Mouse (Mus musculus): ENCODE measurements at regions not wholly inside any gene's neighbourhood (a gene's known extent, or its start where the extent isn't known, plus 50 kb on each side); places are given as distances from the start of the nearest gene placed in this dataset.

DNA sequence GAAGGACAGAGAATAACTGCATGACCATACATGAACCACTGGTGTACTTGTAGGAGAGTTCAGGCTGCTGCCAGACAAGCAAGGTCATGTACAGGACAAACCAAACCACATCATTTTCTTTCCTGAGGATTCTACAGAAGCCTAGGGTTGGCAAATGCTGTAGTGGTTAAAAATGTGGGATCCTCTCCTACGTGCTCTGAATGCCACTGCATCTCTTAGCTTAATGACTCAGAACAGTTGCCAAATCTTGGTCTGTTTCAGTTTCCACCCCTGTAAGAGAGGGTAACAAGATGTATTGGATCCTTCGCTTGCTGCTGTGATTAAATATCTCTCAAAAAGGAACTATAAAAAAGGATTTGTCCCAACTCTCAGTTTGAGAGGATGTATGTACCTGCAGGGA is 938.1 kb downstream of the 4930444P10Rik start:
- H3K36me3 ChIP-seq (ENCODE audit: control insufficient read depth, insufficient read depth) = no peaks in the 10 kb centered on the region
- no peak overlapping the region for H3K9ac ChIP-seq (ENCODE audit: low read depth, low read length)
- no peaks in the 10 kb centered on the region for H3K27me3 ChIP-seq (ENCODE audit: control insufficient read depth, insufficient read depth, low read depth, low read length)
- H3K4me2 ChIP-seq (ENCODE audit: low read depth, low read length) = no peak overlapping the region
- no peak overlapping the region for H3K4me3 ChIP-seq (ENCODE audit: low read depth, low read length)
- WGBS (ENCODE audit: insufficient replicate concordance) = 65% methylated on average over 2 of the region's 2 CpGs
- no peak overlapping the region for H3K27ac ChIP-seq (ENCODE audit: low read length)
- H3K4me1 ChIP-seq (ENCODE audit: control insufficient read depth, low read depth, low read length) = no peaks in the 10 kb centered on the region
- H3K9me3 ChIP-seq (replicated peaks; ENCODE audit: control insufficient read depth, low read length) = no peaks in the 10 kb centered on the region
- no peak for ATAC-seq (ENCODE audit: low read depth)

DNA sequence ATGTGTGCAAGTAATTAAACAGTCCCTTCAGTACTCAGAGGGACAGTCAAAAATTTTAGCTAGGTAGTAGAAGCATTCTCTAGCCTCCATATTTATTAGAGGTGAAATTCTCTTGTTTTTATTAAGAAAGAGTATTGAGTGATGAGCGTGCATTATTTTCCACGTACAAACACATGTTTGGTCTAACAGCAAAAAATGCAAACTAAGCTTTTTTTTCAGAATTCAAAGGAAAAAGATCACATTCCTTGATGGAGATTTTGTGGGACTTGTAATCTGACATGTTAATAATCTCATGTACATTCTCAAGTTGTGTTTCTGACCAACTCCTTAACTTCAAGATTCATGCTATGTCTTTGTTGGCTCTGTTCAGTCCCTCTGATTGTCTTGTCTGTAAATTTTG is 939.2 kb downstream of the 4930444P10Rik start:
- ATAC-seq (ENCODE audit: low read depth) = no peak
- Histone ChIP-seq H3K4me2 (ENCODE audit: low read depth, low read length) (no peak overlapping the region), H3K36me3 (ENCODE audit: control insufficient read depth, insufficient read depth) (no peaks in the 10 kb centered on the region), H3K27ac (ENCODE audit: low read length) (no peak overlapping the region), H3K9ac (ENCODE audit: low read depth, low read length) (no peak overlapping the region), H3K4me3 (ENCODE audit: low read depth, low read length) (no peak overlapping the region), H3K27me3 (ENCODE audit: control insufficient read depth, insufficient read depth, low read depth, low read length) (no peaks in the 10 kb centered on the region), H3K9me3 (replicated peaks; ENCODE audit: control insufficient read depth, low read length) (no peaks in the 10 kb centered on the region), H3K4me1 (ENCODE audit: control insufficient read depth, low read depth, low read length) (no peaks in the 10 kb centered on the region)
- 72% methylated on average over 2 of the region's 2 CpGs for WGBS (ENCODE audit: insufficient replicate concordance)

DNA sequence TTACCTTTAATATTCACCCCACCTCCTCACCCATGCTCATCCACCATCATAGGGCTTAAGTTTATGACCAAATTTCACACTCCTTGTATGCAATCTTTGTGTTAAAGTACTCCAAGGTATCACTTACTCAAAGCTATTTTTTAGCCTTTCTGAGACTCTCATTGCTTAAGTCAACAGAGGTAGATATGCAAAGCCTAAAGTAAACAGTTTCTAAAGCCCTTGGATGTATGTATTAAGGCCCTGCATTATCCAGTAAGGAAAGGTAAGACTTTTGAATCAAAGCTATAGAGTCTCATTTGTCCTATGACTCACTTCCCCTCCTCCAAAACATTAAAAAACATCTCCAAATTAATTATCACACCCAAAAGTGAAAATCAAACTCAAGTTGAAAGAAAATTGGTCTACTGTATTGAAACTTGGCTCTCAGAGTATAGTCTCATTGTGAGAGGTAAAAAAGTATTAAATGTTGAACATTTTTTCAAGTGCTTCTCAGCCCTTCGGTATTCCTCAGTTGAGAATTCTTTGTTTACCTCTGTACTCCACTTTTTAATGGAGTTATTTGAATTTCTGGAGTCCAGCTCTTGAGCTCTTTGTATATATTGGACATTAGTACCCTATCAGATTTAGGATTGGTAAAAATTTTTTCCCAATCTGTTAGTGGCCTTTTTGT is 949.1 kb downstream of the 4930444P10Rik start:
- ATAC-seq (ENCODE audit: low read depth) = no peak
- Histone ChIP-seq H3K4me3 (ENCODE audit: low read depth, low read length) (no peak overlapping the region), H3K36me3 (ENCODE audit: control insufficient read depth, insufficient read depth) (no peaks in the 10 kb centered on the region), H3K4me2 (ENCODE audit: low read depth, low read length) (no peak overlapping the region), H3K4me1 (ENCODE audit: control insufficient read depth, low read depth, low read length) (no peaks in the 10 kb centered on the region), H3K27me3 (ENCODE audit: control insufficient read depth, insufficient read depth, low read depth, low read length) (no peaks in the 10 kb centered on the region), H3K27ac (ENCODE audit: low read length) (no peak overlapping the region), H3K9me3 (replicated peaks; ENCODE audit: control insufficient read depth, low read length) (no peaks in the 10 kb centered on the region), H3K9ac (ENCODE audit: low read depth, low read length) (no peak overlapping the region)
- 56% methylated on average over 1 of the region's 1 CpGs for WGBS (ENCODE audit: insufficient replicate concordance)

DNA sequence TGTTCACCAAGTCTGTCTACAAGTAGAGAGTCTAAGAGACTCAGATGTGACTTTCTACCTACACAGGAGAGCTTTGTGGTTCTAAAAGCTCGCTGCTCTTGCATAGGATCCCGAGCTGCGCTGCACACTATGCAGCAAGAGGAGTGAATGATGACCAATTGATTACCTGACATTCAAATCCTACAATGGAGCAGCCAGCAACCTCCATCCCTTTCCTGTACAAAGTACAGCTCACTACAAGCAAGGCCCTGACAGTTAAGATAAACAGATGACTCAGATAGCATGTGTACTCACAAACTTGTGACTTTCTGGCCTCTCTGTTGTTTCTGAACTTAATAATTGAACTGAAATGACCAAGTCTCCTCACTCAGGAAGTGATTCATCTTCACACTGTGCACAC is 974.7 kb downstream of the 4930444P10Rik start:
- H3K36me3 ChIP-seq (ENCODE audit: control insufficient read depth, insufficient read depth) = no peaks in the 10 kb centered on the region
- H3K27me3 ChIP-seq (ENCODE audit: control insufficient read depth, insufficient read depth, low read depth, low read length) = no peaks in the 10 kb centered on the region
- no peak overlapping the region for H3K27ac ChIP-seq (ENCODE audit: low read length)
- H3K9ac ChIP-seq (ENCODE audit: low read depth, low read length) = no peak overlapping the region
- peak; percentile 81 for ATAC-seq (ENCODE audit: low read depth)
- 34% methylated on average over 3 of the region's 3 CpGs for WGBS (ENCODE audit: insufficient replicate concordance)
- no peak overlapping the region for H3K4me3 ChIP-seq (ENCODE audit: low read depth, low read length)
- no peaks in the 10 kb centered on the region for H3K9me3 ChIP-seq (replicated peaks; ENCODE audit: control insufficient read depth, low read length)
- H3K4me2 ChIP-seq (ENCODE audit: low read depth, low read length) = no peak overlapping the region
- H3K4me1 ChIP-seq (ENCODE audit: control insufficient read depth, low read depth, low read length) = no peaks in the 10 kb centered on the region

DNA sequence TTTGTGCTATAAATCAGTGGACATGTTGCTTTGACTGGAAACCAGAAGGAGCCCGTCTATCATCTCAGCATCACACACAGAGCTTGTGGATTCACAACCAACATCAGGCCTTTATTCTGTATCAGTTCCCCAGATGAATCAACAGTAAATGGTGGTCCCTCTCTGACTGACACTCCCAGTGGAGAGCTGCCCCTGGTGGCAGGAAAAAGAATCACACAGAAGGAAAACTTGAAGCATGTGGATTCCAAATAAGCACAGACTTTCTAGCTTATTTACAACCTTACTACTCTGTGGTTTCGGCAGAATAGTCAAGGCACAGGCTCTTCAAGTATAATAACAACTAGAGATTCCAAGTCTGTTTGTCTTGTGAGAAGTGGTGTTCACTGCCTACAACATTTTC is 981.7 kb downstream of the 4930444P10Rik start:
- WGBS (ENCODE audit: insufficient replicate concordance) = 50% methylated on average over 2 of the region's 2 CpGs
- no peak overlapping the region for H3K4me3 ChIP-seq (ENCODE audit: low read depth, low read length)
- ATAC-seq (ENCODE audit: low read depth) = no peak
- H3K9ac ChIP-seq (ENCODE audit: low read depth, low read length) = no peak overlapping the region
- no peak overlapping the region for H3K27ac ChIP-seq (ENCODE audit: low read length)
- no peaks in the 10 kb centered on the region for H3K36me3 ChIP-seq (ENCODE audit: control insufficient read depth, insufficient read depth)
- H3K4me2 ChIP-seq (ENCODE audit: low read depth, low read length) = no peak overlapping the region
- H3K4me1 ChIP-seq (ENCODE audit: control insufficient read depth, low read depth, low read length) = no peaks in the 10 kb centered on the region
- no peaks in the 10 kb centered on the region for H3K27me3 ChIP-seq (ENCODE audit: control insufficient read depth, insufficient read depth, low read depth, low read length)
- H3K9me3 ChIP-seq (replicated peaks; ENCODE audit: control insufficient read depth, low read length) = no peaks in the 10 kb centered on the region

DNA sequence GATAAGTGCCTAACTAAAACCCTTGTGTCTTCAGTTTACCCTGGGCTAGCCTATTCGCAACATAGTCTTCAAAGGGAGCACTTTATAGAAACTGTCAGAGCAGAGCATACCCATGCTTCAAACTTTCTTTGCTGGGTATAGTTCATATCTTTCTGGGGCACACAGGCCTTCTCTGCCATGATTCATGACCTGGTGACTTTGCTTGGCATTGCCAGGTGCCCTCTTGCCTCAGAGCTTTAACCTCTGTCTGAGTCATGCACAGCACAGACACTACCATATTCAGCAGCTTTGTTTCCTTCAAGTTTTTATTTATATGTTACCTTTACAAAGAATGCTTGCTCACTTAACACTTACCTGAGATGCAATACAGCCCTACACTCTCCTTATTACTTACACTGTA is 1022.8 kb downstream of the 4930444P10Rik start:
- Histone ChIP-seq H3K27ac (ENCODE audit: low read length) (no peak overlapping the region), H3K4me2 (ENCODE audit: low read depth, low read length) (no peak overlapping the region), H3K4me3 (ENCODE audit: low read depth, low read length) (no peak overlapping the region), H3K9me3 (replicated peaks; ENCODE audit: control insufficient read depth, low read length) (no peaks in the 10 kb centered on the region), H3K27me3 (ENCODE audit: control insufficient read depth, insufficient read depth, low read depth, low read length) (no peaks in the 10 kb centered on the region), H3K36me3 (ENCODE audit: control insufficient read depth, insufficient read depth) (no peaks in the 10 kb centered on the region), H3K9ac (ENCODE audit: low read depth, low read length) (no peak overlapping the region), H3K4me1 (ENCODE audit: control insufficient read depth, low read depth, low read length) (no peaks in the 10 kb centered on the region)
- no peak for ATAC-seq (ENCODE audit: low read depth)
- WGBS (ENCODE audit: insufficient replicate concordance) = 61% methylated on average over 1 of the region's 1 CpGs

DNA sequence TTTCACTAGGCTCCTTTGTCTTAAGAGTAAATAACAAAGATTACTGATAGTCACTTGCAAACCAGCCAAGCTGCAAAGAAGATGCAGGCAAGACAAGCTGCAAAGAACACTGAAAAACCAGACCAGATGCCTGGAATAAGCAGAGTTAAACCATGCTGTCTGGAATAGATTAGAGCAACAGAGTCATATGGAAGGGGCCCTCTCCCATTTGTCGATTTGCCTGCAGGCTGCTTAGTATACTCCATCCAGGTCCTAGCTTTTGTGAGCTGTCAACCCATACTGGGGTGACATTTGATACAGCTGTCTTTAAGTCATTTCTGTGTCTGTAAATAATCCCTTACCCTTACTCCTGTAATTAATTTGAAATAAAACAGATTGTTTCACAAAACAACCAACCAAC is 1059.1 kb downstream of the 4930444P10Rik start:
- Histone ChIP-seq H3K36me3 (ENCODE audit: control insufficient read depth, insufficient read depth) (no peaks in the 10 kb centered on the region), H3K27me3 (ENCODE audit: control insufficient read depth, insufficient read depth, low read depth, low read length) (no peaks in the 10 kb centered on the region), H3K4me1 (ENCODE audit: control insufficient read depth, low read depth, low read length) (no peaks in the 10 kb centered on the region), H3K4me3 (ENCODE audit: low read depth, low read length) (no peak overlapping the region), H3K4me2 (ENCODE audit: low read depth, low read length) (no peak overlapping the region), H3K9me3 (replicated peaks; ENCODE audit: control insufficient read depth, low read length) (no peaks in the 10 kb centered on the region), H3K27ac (ENCODE audit: low read length) (no peak overlapping the region), H3K9ac (ENCODE audit: low read depth, low read length) (no peak overlapping the region)
- 46% methylated on average over 1 of the region's 1 CpGs for WGBS (ENCODE audit: insufficient replicate concordance)
- no peak for ATAC-seq (ENCODE audit: low read depth)

DNA sequence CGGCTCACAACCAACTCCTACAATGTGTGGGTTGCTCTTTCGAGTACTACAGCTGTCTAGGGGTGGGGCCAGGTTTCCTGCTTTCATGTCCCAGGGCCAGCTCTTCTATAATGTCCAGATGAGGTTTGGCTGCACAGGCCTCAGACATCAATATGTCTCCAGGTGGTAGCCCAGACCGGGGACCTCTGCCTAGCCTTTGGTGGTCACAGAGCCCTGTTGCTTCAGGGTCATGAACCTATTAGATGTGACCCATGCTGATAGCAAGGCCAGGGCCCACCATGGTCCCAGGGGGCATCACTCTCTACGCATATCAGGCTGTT is 1074.7 kb downstream of the 4930444P10Rik start:
- Histone ChIP-seq H3K27me3 (ENCODE audit: control insufficient read depth, insufficient read depth, low read depth, low read length) (no peaks in the 10 kb centered on the region), H3K9me3 (replicated peaks; ENCODE audit: control insufficient read depth, low read length) (no peaks in the 10 kb centered on the region)
- 48% methylated on average over 4 of the region's 4 CpGs for WGBS (ENCODE audit: insufficient replicate concordance)

DNA sequence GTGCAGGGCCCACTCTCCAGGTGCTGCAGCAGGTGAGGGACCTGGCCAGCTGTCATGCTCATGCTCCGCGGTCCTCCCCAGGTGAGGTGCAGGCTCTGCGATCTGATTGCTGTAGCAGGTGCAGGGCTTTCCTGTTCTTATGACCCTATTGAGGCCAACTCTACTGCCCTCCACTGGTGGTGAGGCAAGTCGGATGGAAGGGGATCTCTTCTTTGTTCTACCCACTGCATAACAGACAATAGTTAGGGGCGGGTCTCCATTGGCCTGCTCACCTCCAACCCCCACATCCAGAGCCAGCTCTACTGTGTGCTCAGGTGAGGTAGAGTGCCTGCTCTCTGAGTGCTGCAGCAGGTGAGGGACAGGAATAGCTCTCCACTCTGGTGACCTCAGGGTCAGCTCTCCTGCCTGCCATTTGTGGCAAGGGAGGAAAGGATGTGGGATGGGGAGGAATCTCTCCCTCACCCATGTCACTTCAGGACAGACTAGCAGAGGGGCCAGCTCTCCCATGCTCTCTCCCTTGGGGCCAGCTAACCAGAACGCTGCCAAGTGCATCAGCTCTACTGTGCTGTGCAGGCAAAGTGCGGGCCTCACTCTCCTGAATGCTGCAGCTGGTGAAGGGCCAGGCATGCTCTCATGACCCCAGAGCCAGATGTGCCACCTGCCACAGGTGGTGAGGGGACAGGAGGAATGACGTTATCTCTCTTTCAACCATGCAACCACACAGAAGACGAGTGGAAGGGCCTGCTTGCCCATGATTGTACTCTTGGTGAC is 1075.3 kb downstream of the 4930444P10Rik start:
- Histone ChIP-seq H3K27ac (ENCODE audit: low read length) (no peak overlapping the region), H3K4me1 (ENCODE audit: control insufficient read depth, low read depth, low read length) (no peaks in the 10 kb centered on the region), H3K4me3 (ENCODE audit: low read depth, low read length) (no peak overlapping the region), H3K9me3 (replicated peaks; ENCODE audit: control insufficient read depth, low read length) (no peaks in the 10 kb centered on the region), H3K9ac (ENCODE audit: low read depth, low read length) (no peak overlapping the region), H3K36me3 (ENCODE audit: control insufficient read depth, insufficient read depth) (no peaks in the 10 kb centered on the region), H3K4me2 (ENCODE audit: low read depth, low read length) (no peak overlapping the region), H3K27me3 (ENCODE audit: control insufficient read depth, insufficient read depth, low read depth, low read length) (no peaks in the 10 kb centered on the region)
- ATAC-seq (ENCODE audit: low read depth) = no peak
- 52% methylated on average over 9 of the region's 9 CpGs for WGBS (ENCODE audit: insufficient replicate concordance)

More for the DNA sequence above, 1074.7 kb downstream of the 4930444P10Rik start:
- Histone ChIP-seq H3K27ac (ENCODE audit: low read length) (no peak overlapping the region), H3K4me2 (ENCODE audit: low read depth, low read length) (no peak overlapping the region), H3K36me3 (ENCODE audit: control insufficient read depth, insufficient read depth) (no peaks in the 10 kb centered on the region), H3K4me3 (ENCODE audit: low read depth, low read length) (no peak overlapping the region), H3K9ac (ENCODE audit: low read depth, low read length) (no peak overlapping the region), H3K4me1 (ENCODE audit: control insufficient read depth, low read depth, low read length) (no peaks in the 10 kb centered on the region)
- ATAC-seq (ENCODE audit: low read depth) = no peak

Data from liver, embryonic 16.5 days (tissue).